Mouse (Mus musculus): ENCODE results near the gene Slc24a3.

Gene Slc24a3

GRCm38 (mm10) chr2:145353801-145354200 lies 186.2 kb downstream of the Slc24a3 start:
- no peak for DNase-seq (ENCODE audit: low read depth, low spot score)

DNA sequence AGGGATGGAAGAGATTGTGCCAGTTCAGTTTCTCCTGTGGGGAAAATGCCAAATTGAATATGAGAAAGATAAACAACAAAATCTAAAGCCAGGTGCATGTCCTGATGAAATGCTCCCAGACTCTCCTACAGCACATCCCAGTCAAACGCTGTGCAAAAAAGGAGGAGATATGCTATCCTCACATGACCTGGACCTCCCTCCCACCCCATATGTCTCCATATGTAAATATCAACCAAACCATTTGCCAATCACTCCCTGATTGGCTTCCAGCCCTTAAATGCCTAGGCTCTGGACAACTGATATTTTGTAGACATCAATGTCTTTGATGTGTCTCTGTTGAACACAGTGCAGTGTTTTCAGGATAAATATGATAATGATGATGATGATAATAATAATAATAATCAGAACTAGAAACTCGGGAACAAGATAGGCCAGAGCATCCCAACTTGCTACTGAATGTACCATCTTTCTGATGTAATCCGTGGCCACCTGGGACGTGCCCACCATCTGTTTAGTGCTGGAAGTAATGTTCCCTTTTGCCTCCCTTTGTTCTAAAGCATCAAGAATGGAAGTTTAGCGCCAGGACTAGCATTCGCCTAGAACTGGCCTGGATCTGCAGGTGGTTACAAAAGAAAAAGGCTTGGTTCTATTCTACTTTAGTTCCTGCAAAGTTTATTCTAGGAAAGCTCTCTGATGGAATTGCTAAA lies 190.8 kb downstream of the Slc24a3 start:
- no peak for DNase-seq (ENCODE audit: low read depth, low spot score)

DNA sequence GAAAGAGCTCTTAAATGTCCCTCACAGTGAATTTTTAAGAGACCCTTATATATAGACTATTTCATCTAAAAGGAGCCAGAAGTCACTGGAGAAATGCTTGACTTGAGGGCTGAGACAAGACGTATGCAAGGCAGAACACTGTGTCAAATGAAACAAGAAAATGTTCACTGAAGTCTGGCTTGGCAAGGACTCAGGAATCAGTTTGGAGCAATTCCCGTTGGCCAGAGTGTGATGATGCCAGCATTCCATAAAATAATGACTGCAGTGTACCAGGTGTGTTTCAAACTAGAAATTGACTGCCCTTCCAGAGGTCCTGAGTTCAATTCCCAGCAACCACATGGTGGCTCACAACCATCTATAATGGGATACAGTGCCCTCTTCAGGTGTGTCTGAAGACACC lies 196.1 kb downstream of the Slc24a3 start:
- no peak for DNase-seq (ENCODE audit: low read depth, low spot score)

DNA sequence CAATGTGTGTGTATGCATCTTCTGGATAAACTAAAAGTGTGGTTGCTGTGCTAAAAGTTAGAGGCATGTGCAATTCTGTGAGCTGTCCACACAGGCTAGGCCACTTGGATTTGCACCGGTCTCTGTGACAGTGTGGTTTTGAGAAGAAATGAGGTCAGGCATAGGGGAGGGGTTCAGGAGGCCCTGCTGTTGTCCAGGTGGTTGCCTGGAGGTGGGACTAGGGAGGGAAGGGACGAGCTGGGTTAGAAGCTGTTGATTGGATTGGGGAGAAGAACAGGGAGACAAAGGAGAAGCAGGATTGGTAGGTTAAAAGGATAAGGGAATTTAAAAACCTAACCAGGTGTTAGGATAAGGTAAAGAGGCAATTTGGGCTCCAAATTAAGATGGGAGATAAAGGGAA lies 201.1 kb downstream of the Slc24a3 start:
- DNase-seq (ENCODE audit: low read depth, low spot score), result no peak

- no peak for DNase-seq (ENCODE audit: low read depth, low spot score)
Observed at GRCm38 (mm10) chr2:145370795-145371194, 203.2 kb downstream of the Slc24a3 start.

GRCm38 (mm10) chr2:145373803-145374202 lies 206.2 kb downstream of the Slc24a3 start:
- no peak for DNase-seq (ENCODE audit: low read depth, low spot score)

GRCm38 (mm10) chr2:145382908-145383770 lies 215.6 kb downstream of the Slc24a3 start:
- no peak for DNase-seq (ENCODE audit: low read depth, low spot score)

- DNase-seq (ENCODE audit: low read depth, low spot score), result no peak
Observed at GRCm38 (mm10) chr2:145384221-145384620, 216.7 kb downstream of the Slc24a3 start.

DNA sequence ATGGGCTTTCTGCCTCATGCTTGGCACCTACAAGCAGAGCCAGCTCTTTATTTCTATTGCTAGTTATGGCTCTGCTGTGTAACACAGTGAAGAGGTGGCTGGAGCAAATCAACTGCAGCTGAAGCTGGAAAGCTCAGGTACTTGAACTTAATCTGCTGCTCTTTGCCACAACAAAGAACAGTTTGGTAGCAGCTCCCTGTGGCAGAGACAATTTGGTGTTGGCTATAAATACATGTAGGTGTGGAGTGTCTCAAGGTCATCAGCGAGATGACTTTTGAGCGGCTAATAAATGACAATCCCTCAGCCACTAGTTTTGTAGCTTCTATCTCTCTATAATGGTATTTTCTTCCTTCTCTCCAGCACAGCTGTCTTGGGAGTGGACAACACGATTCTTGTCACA lies 217.7 kb downstream of the Slc24a3 start:
- no peak for DNase-seq (ENCODE audit: low read depth, low spot score)

GRCm38 (mm10) chr2:145385773-145386172 lies 218.2 kb downstream of the Slc24a3 start:
- DNase-seq (ENCODE audit: low read depth, low spot score), result no peak

DNA sequence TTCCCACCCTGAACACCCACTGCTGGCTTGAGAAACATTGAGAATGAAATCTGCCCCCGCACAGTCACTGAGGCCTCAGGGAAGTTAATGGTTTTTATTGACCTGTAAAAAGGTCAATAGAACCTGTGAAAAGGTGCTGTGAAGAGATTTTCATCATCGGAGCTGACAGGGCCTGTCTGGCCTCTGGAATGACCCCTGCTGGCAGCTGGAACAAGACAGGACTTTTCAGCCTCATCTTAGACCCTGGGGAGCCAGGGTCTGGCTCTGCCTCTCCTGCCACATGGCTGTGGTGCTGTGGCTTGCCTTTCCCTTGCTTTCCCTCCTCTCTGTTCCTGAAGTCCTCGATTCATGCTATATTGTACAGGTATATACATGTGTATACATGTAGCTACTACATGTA lies 228.2 kb downstream of the Slc24a3 start:
- DNase-seq (ENCODE audit: low read depth, low spot score), result no peak

GRCm38 (mm10) chr2:145396579-145396978 lies 229.0 kb downstream of the Slc24a3 start:
- no peak for DNase-seq (ENCODE audit: low read depth, low spot score)

GRCm38 (mm10) chr2:145397456-145398206 lies 230.1 kb downstream of the Slc24a3 start:
- DNase-seq (ENCODE audit: low read depth, low spot score), result no peak

DNA sequence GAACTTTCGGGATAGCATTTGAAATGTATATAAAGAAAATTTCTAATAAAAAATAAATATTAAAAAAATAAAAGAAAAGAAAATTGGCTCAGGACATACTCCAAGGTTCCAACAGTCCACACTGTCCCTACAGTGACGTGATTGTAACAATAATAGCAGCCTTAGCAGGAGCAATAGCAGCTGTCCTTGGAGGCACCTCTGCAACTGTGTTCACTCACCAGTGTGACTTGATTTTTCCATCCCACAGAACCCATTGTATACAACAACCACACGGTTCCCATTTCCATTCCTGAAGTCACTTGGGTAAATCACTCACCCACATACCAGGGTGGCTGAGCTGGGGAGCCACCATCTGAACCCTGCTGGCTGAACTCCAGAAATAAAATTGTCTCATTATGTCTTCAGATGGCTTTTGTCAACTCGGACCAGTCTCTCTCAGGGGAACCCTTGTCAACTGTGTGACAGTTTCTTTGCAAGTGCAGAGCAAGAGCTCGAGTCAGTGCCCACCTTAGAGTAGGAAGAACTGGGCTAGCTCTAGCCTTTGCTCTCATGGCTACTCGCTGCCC lies 233.8 kb downstream of the Slc24a3 start:
- DNase-seq (ENCODE audit: low read depth, low spot score), result no peak

- no peak for DNase-seq (ENCODE audit: low read depth, low spot score)
Observed at GRCm38 (mm10) chr2:145401996-145402395, 234.4 kb downstream of the Slc24a3 start.

GRCm38 (mm10) chr2:145404818-145405531 lies 237.4 kb downstream of the Slc24a3 start:
- no peak for DNase-seq (ENCODE audit: low read depth, low spot score)

DNA sequence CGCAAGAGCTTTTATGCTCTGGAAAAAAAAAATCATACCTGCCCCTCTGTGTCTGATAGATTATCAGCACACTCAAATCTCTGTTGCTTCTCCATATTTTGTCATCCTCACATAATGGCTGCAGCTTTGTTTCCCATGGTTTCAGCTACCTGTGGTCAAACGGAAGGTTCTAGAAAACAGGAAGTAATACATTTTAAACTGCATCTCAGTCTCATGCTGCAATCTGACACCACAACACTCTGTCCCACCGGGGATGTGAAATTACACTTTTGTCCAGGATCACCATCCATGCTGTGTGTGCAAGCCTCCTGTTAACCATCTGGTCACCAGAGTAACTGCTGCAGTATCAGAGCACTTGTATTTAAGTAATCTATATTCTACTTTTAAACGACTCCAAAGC lies 238.2 kb downstream of the Slc24a3 start:
- no peak for DNase-seq (ENCODE audit: low read depth, low spot score)

DNA sequence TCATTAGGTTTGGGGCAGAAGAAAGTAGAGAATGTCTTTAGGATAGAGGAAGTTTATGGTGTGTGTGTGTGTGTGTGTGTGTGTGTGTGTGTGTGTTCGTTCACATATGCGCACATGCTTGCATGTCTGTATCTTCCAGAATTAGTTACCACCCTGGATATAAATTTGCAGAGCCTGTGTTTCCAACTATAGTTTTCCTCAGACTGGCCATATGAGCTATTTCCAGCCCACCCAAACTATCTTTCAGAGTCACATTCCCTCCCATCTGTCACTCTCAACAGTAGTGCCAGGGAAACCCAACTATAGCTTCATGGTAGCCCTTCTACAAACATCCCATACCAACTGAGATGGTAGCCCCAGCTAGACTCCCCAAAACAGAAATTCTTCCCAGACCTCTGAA lies 250.2 kb downstream of the Slc24a3 start:
- DNase-seq (ENCODE audit: low read depth, low spot score), result no peak

DNA sequence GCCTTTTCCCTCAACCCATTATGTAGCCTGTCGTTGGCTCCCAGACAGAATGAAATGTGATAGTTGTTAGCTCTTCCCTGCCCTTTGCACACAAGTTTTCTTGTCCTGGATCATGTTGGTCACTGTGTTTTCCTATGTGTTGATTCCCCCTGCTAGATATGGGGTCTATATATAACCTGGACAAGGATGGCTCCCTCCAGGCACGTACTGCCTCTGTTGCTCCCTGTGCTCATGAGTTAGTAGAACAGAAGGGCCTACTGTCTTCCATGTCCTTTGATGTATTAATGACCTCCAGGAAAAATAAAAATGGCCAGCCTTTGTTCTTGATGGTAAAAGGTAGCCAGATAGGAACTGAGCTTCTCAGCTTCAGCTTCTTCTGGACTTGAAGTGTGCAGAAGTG lies 251.5 kb downstream of the Slc24a3 start:
- DNase-seq (ENCODE audit: low read depth, low spot score), result no peak

DNA sequence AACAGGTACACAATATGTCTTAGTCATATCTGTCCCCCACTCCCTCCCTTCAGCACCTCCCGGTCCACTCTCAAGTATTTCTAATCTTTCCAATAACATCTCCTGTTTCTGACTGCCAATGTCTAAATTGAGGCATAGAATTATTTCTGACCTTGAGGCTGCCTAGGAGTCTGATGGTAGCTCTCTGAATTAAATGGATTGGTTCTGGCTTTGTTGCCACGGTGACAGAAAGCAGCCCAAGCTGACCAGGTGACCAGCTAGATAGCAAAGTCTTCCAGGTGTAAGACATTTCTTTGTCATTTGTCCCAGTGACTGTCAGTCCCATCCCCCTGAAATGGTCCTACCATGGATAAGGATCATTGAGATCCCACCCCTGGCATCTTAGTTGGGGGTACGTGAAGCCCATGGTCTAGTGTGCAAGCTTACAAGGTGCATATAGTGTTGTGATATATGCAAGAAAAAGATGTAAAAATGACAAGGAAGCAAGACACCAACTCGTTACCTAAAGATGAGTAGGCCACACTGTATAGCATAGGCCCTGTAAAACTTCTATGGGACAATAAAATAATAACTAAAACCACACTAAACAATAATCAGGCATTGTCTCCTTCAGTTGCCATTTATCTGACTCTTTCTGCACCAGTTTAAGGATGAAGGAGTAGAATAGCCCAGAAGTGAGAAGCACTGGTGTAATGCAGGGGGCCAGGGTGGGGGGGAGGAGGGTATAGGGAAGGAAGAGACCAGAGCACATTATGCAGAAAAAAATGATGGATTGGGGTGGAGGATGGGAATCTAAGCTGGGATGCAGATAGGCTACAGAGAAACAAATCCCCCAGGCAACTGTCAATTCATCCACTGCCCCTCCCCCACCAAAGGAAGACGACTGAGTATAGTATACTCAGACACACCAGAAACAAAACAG lies 253.7 kb downstream of the Slc24a3 start:
- no peak for DNase-seq (ENCODE audit: low read depth, low spot score)

All from ZHBTc4 (cell line).